Mouse (Mus musculus): ENCODE results near the gene Shkbp1. TPM values are rescaled to one million over a fixed set of nuclear protein-coding genes. Genes with fewer than 3 reads are reported as not detected.

Gene Shkbp1
- polyA plus RNA-seq, 1 experiment = 44.5 TPM

- no peaks in the 10 kb centered on the region for H3K27me3 ChIP-seq (ENCODE audit: control insufficient read depth, insufficient read depth, low read length, poor library complexity, severe bottlenecking)
- H3K9ac ChIP-seq (ENCODE audit: low read depth, poor library complexity, severe bottlenecking) = peak overlapping the region; percentile 91
- TF ChIP-seq POLR2A (IDR thresholded peaks at IDR 0.05; ENCODE audit: insufficient read depth, low read length) = no peak
- TF ChIP-seq EP300 (IDR thresholded peaks at IDR 0.05; ENCODE audit: insufficient read depth, low read depth, low read length) = no peak
- TF ChIP-seq CTCF (IDR thresholded peaks at IDR 0.05; ENCODE audit: low read depth, low read length) = no peak
- H3K9me3 ChIP-seq (replicated peaks; ENCODE audit: control insufficient read depth, insufficient read depth, low read length, poor library complexity, severe bottlenecking) = no peaks in the 10 kb centered on the region
- peak overlapping the region; percentile 56; the same call in 1 of the 2 replicates for H3K4me3 ChIP-seq (ENCODE audit: low read depth, low read length)
- no peaks in the 10 kb centered on the region for H3K36me3 ChIP-seq (ENCODE audit: control insufficient read depth, insufficient read depth, low read length, poor library complexity, severe bottlenecking)
- no peak overlapping the region; the same call in 1 of the 2 replicates for H3K27ac ChIP-seq (ENCODE audit: insufficient read depth, low read length)
- H3K4me1 ChIP-seq (ENCODE audit: control insufficient read depth, insufficient read depth, low read length) = peaks cover 2% of the 10 kb centered on the region
These were observed 20.7 kb downstream of the Shkbp1 start for GRCm38 (mm10) chr7:27335011-27335720.

GRCm38 (mm10) chr7:27334405-27334911 is 21.4 kb downstream of the Shkbp1 start:
- Histone ChIP-seq H3K4me3 (ENCODE audit: low read depth, low read length) (peak overlapping the region; percentile 56), H3K27ac (ENCODE audit: insufficient read depth, low read length) (peak overlapping the region; percentile 28), H3K9me3 (replicated peaks; ENCODE audit: control insufficient read depth, insufficient read depth, low read length, poor library complexity, severe bottlenecking) (no peaks in the 10 kb centered on the region), H3K36me3 (ENCODE audit: control insufficient read depth, insufficient read depth, low read length, poor library complexity, severe bottlenecking) (no peaks in the 10 kb centered on the region), H3K4me1 (ENCODE audit: control insufficient read depth, insufficient read depth, low read length) (peaks cover 2% of the 10 kb centered on the region), H3K27me3 (ENCODE audit: control insufficient read depth, insufficient read depth, low read length, poor library complexity, severe bottlenecking) (no peaks in the 10 kb centered on the region), H3K9ac (ENCODE audit: low read depth, poor library complexity, severe bottlenecking) (peak overlapping the region; percentile 91)
- TF ChIP-seq POLR2A (IDR thresholded peaks at IDR 0.05; ENCODE audit: insufficient read depth, low read length) = no peak

DNA sequence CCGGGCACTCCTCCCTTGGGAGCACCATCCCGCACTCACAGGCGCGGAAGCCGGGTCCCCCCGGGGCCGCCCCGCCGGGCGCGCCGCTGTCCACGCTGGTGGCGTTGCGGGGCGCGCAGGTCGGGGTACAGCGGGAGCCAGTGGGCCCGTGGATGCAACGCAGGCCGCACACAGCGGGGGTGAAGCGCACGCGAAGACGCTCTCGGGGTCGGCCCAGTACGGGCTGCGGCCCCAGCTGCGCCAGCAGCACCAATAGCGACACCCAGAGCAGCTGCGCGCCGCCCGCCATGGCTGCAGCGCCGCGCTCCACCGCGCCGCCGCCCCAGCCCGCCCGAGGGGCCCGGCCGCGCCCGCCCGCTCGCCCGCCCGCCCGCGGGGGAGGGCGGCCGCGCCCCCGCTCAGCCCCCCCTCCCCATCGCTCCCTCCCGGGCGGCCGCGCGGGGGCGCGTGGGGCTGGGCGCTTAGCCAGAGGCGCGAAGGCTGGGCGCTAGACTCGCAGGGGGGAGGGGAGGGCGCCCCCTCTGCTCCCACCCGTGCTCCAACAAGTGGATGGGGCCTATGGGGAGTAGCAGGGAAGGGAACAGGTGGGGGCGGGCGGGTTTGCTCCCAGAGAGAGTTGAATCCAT is 22.4 kb downstream of the Shkbp1 start:
- no peaks in the 10 kb centered on the region for H3K36me3 ChIP-seq (ENCODE audit: control insufficient read depth, insufficient read depth, low read length, poor library complexity, severe bottlenecking)
- peaks cover 2% of the 10 kb centered on the region for H3K4me1 ChIP-seq (ENCODE audit: control insufficient read depth, insufficient read depth, low read length)
- peak overlapping the region; percentile 69 for H3K4me3 ChIP-seq (ENCODE audit: low read depth, low read length)
- no peaks in the 10 kb centered on the region for H3K27me3 ChIP-seq (ENCODE audit: control insufficient read depth, insufficient read depth, low read length, poor library complexity, severe bottlenecking)
- H3K9ac ChIP-seq (ENCODE audit: low read depth, poor library complexity, severe bottlenecking) = peak overlapping the region; percentile 91
- no peaks in the 10 kb centered on the region for H3K9me3 ChIP-seq (replicated peaks; ENCODE audit: control insufficient read depth, insufficient read depth, low read length, poor library complexity, severe bottlenecking)
- peak overlapping the region; percentile 67 for H3K27ac ChIP-seq (ENCODE audit: insufficient read depth, low read length)
- TF ChIP-seq POLR2A (IDR thresholded peaks at IDR 0.05; ENCODE audit: insufficient read depth, low read length) = no peak

- H3K9me3 ChIP-seq (replicated peaks; ENCODE audit: control insufficient read depth, insufficient read depth, low read length, poor library complexity, severe bottlenecking) = no peaks in the 10 kb centered on the region
- H3K27ac ChIP-seq (ENCODE audit: insufficient read depth, low read length) = peak overlapping the region; percentile 95
- H3K36me3 ChIP-seq (ENCODE audit: control insufficient read depth, insufficient read depth, low read length, poor library complexity, severe bottlenecking) = no peaks in the 10 kb centered on the region
- peak overlapping the region; percentile 91 for H3K9ac ChIP-seq (ENCODE audit: low read depth, poor library complexity, severe bottlenecking)
- no peaks in the 10 kb centered on the region for H3K27me3 ChIP-seq (ENCODE audit: control insufficient read depth, insufficient read depth, low read length, poor library complexity, severe bottlenecking)
- H3K4me3 ChIP-seq (ENCODE audit: low read depth, low read length) = peak overlapping the region; percentile 69
- TF ChIP-seq POLR2A (IDR thresholded peaks at IDR 0.05; ENCODE audit: insufficient read depth, low read length) = no peak
- 0 out of 2 replicates have a peak, but pooled peaks have one; percentile 23 for TF ChIP-seq EP300 (IDR thresholded peaks at IDR 0.05; ENCODE audit: insufficient read depth, low read depth, low read length)
- peak; percentile 87 for TF ChIP-seq CTCF (IDR thresholded peaks at IDR 0.05; ENCODE audit: low read depth, low read length)
- peaks cover 7% of the 10 kb centered on the region for H3K4me1 ChIP-seq (ENCODE audit: control insufficient read depth, insufficient read depth, low read length)
These were observed 23.2 kb downstream of the Shkbp1 start for GRCm38 (mm10) chr7:27332353-27333199.

GRCm38 (mm10) chr7:27331854-27332253 is 24.0 kb downstream of the Shkbp1 start:
- H3K4me1 ChIP-seq (ENCODE audit: control insufficient read depth, insufficient read depth, low read length) = peaks cover 8% of the 10 kb centered on the region
- peak overlapping the region; percentile 91 for H3K9ac ChIP-seq (ENCODE audit: low read depth, poor library complexity, severe bottlenecking)
- H3K4me3 ChIP-seq (ENCODE audit: low read depth, low read length) = peak overlapping the region; percentile 69
- no peaks in the 10 kb centered on the region for H3K9me3 ChIP-seq (replicated peaks; ENCODE audit: control insufficient read depth, insufficient read depth, low read length, poor library complexity, severe bottlenecking)
- H3K27me3 ChIP-seq (ENCODE audit: control insufficient read depth, insufficient read depth, low read length, poor library complexity, severe bottlenecking) = no peaks in the 10 kb centered on the region
- TF ChIP-seq POLR2A (IDR thresholded peaks at IDR 0.05; ENCODE audit: insufficient read depth, low read length) (no peak), EP300 (IDR thresholded peaks at IDR 0.05; ENCODE audit: insufficient read depth, low read depth, low read length) (no peak), CTCF (IDR thresholded peaks at IDR 0.05; ENCODE audit: low read depth, low read length) (no peak)
- peak overlapping the region; percentile 95 for H3K27ac ChIP-seq (ENCODE audit: insufficient read depth, low read length)
- H3K36me3 ChIP-seq (ENCODE audit: control insufficient read depth, insufficient read depth, low read length, poor library complexity, severe bottlenecking) = no peaks in the 10 kb centered on the region

Measured in ES-Bruce4 (cell line).